Mouse (Mus musculus) left cerebral cortex, postnatal 4 days (tissue): ENCODE data around the gene Wdpcp. TPM values are rescaled to one million over a fixed set of nuclear protein-coding genes. Genes with fewer than 3 reads are reported as not detected.

ENCODE experiments used
- DNase-seq: peaks from one replicate; pipeline ENCODE4 v3.0.0-alpha.2; 2022
- intact Hi-C: fragments of 180-260 bp; cut with DNase I; formaldehyde crosslinking; loops from one replicate; pipeline ENCODE4 v1.15.1; 2025
- total RNA-seq, 2 experiments: library from RNA; stranded (reverse); gene quantifications; 2 replicates each; pipeline ENCODE4 v1.2.3; 2021

Wdpcp gene
- total RNA-seq, 2 experiments from 2014 or later: 16.6 to 17.3 TPM

GRCm38 (mm10) chr11:21569002-21569401, 3.0 kb upstream of the Wdpcp start:
- intact Hi-C loops: no loop called here
- no peak for DNase-seq

GRCm38 (mm10) chr11:21569456-21570108, 2.5 kb upstream of the Wdpcp start:
- DNase-seq: peak; percentile 20
- intact Hi-C loops: no loop called here

GRCm38 (mm10) chr11:21570109-21570474, 1.9 kb upstream of the Wdpcp start:
- no peak for DNase-seq
- intact Hi-C loops: no loop called here

DNA sequence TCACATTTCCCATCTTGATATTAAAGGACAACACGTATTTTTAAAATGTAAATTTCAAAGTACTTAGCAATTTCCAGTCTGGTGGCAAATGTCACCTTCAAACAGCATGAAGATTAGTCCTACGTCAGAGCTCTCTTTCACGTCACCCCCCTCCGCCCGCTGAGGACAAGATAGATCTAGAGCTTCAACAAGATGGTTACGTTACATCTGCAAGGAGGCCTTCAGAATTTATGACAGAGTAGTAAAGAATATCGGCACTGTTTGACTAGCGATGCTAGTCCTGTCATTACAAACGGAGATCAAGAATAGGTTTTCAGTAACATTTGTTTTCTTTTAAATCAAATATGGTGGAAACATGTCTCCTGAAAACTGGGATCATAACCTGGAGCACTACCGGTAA, 1.1 kb upstream of the Wdpcp start:
- intact Hi-C loops: no loop called here
- no peak for DNase-seq

DNA sequence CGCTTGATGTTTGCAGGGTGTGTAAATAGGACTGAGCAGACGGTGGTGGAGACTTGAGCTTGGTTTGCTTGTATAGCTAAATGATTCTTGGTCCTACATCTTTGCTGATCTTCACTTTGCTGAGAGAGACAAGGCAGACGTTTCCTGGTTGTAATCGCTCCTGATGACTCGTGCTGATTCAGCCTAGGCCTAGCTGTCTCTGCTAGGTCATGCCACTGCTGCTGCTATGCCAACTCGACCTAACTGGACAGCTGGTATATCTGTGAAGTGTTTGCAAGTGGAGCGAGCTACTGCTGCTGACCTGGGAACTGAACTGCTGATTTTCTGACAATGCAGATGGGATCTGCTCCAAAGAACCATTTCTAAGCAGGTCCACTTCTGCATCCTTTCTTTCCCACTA, 9.4 kb downstream of the Wdpcp start:
- no peak for DNase-seq
- intact Hi-C loops: no loop called here

DNA sequence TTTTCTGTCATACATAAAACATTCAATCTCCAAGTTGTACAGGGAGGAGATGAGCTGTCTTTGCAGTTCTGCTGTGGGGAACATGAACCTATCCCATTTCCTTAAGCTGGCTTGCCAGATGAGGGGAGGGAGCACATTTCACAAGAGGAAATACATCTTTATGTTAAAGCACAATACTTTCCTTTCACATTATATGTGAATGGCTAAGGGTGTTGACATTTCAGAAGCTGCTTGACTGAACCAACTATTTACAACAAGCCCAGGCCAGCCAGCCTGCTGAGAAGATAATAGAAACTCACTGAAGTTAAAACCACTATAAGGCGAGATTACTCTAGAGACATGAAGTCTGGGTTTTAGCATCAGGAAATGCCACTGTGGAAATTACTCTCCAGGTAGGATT, 11.3 kb downstream of the Wdpcp start:
- intact Hi-C loops: no loop called here
- no peak for DNase-seq

- intact Hi-C loops: no loop called here
These were observed 30.5 kb downstream of the Wdpcp start for GRCm38 (mm10) chr11:21602497-21602896.

DNA sequence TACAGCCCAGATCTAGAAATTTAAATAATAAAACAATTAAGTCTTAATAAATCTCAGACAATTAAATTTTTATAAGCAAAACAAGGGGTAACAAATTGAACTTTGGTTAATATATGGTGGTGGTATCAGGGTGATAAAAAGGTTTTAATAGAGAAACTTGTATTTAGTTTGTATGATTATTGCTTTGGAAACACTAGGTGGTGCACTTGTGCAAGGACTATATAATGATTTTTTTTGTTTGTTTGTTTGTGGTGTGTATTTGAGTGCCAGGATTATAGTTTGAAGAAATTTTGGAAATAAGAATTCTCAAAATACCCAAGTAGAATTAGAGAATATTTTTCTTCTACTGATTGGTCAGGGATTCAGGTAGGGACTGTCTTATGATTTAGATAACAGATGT, 43.9 kb downstream of the Wdpcp start:
- intact Hi-C loops: no loop called here
- DNase-seq: no peak

More at GRCm38 (mm10) chr11:21602497-21602896, 30.5 kb downstream of the Wdpcp start:
- DNase-seq: no peak

DNA sequence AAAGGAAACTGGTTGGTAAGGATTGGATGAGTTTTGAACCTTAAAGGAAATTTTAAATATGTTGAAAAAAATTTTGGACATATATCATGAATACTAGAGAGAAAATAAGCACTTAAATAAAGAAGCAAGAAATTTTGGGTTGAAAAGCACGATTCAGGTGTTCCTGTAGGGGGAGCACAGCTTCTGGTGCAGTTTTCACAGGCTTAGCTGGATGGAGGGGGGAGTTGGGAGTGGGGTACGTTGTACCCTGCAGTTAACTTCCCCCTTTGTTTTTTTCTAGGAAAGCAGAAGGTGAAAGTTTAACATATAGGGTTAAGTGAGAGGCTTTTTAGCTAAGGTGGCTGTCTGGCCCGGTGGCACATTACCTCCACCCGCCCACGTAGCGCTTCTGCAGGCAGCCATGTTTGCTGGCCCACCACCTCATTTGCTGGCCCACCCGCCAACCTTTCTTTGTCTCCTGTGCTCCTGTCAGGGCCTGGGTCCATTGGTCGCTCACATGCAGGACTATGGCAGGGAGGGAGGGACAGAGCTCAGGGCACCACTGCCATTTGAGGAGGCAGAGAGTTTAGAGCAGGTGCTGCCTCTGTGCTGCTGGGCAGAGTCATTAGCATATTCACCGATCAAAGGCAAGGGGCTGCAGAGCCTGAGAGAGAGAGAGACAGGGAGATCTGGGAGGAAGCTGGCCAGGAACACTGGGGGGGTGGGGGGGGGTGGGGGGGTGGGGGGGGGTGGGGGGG, 62.3 kb downstream of the Wdpcp start:
- intact Hi-C loops: no loop called here
- DNase-seq: no peak

GRCm38 (mm10) chr11:21638341-21638740, 66.3 kb downstream of the Wdpcp start:
- intact Hi-C loops: no loop called here
- DNase-seq: no peak

- intact Hi-C loops: no loop called here
- DNase-seq: peak; percentile 20
These were observed 67.5 kb downstream of the Wdpcp start for GRCm38 (mm10) chr11:21639534-21639933.

DNA sequence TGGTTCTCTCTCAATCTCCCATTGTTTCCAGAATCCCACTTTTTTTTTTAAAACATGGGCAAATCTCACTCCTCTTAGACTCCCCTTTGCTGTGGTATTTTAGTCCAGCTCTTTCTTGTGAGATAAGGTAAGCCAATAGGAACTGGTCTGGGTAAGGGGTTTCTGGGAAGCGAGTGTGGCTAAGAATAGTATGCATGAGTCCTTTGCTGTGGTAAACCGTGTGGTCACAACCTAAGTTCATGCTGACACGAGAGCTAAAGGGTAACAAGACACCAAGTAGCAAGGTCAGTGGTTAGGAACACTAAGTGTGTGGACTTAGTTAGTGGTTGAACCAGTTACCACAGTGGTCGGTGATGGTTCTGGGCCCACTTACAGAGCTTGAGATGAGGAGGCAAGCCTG, 72.2 kb downstream of the Wdpcp start:
- intact Hi-C loops: no loop called here
- no peak for DNase-seq

- intact Hi-C loops: no loop called here
- no peak for DNase-seq
These were observed 74.1 kb downstream of the Wdpcp start for GRCm38 (mm10) chr11:21646136-21646535.

DNA sequence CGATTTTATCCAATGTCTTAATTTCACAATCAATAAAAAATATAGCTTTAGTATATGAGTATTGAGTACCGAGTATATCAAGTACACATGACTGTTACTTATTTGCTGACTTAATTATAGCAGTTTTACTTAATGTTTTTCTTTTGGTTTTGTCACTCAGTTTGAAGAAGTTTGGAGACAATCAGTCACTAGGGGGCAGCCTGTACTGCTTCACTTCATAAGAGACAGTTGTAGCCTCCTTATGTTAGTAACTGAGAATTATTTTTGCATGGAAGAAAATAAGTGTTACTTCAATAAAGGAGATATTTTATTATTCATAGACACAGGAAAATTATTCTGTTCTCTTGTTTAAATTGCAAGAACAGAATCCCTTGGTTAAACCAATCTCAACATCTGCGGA, 87.0 kb downstream of the Wdpcp start:
- intact Hi-C loops: no loop called here

GRCm38 (mm10) chr11:21677034-21677433, 105.0 kb downstream of the Wdpcp start:
- intact Hi-C loops: no loop called here
- DNase-seq: no peak

More for the DNA sequence above, 87.0 kb downstream of the Wdpcp start:
- peak; percentile 22 for DNase-seq

GRCm38 (mm10) chr11:21688441-21688840, 116.4 kb downstream of the Wdpcp start:
- DNase-seq: no peak
- intact Hi-C loops: no loop called here

- DNase-seq: no peak
- intact Hi-C loops: no loop called here
These were observed 118.7 kb downstream of the Wdpcp start for GRCm38 (mm10) chr11:21690730-21691129.

GRCm38 (mm10) chr11:21694087-21694486, 122.1 kb downstream of the Wdpcp start:
- intact Hi-C loops: no loop called here
- DNase-seq: no peak

DNA sequence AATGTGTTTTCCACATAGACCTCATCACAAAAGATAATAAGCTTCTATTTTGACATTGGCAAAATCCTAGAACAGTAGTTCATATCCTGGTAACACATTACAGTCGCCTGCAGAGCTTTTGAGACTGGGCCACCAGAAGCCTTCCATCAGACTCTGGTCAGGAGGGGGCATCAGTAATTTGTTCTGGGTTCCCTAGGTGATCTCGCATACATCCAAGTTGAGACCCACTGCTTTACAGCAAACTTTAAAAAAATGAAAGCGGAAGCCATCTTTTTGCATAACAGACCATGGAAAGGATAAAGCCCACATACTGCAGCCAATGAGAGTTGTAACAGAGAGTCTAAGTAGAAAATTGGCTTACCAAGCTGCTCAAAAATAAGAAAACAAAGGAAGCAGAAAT, 125.6 kb downstream of the Wdpcp start:
- intact Hi-C loops: no loop called here
- no peak for DNase-seq

GRCm38 (mm10) chr11:21713508-21713907, 141.5 kb downstream of the Wdpcp start:
- intact Hi-C loops: no loop called here
- DNase-seq: no peak

GRCm38 (mm10) chr11:21714065-21714464, 142.0 kb downstream of the Wdpcp start:
- no peak for DNase-seq
- intact Hi-C loops: no loop called here

- intact Hi-C loops: no loop called here
These were observed 154.3 kb downstream of the Wdpcp start for GRCm38 (mm10) chr11:21726329-21726728.

More at GRCm38 (mm10) chr11:21726329-21726728, 154.3 kb downstream of the Wdpcp start:
- no peak for DNase-seq
